Mouse (Mus musculus) spleen, postnatal 4 days (tissue): ENCODE data around the gene Gm11111.
"Not testable (repeated sequence)": the region's sequence is repeated elsewhere in the genome, so short reads cannot be mapped to it uniquely, and the experiment has no call there.

ENCODE experiments used
- DNase-seq, 2 experiments: peaks; one replicate each; pipeline ENCODE4 v3.0.0; 2022; ENCODE audit warnings: low spot score in 2 of 2

Gm11111 gene

DNA sequence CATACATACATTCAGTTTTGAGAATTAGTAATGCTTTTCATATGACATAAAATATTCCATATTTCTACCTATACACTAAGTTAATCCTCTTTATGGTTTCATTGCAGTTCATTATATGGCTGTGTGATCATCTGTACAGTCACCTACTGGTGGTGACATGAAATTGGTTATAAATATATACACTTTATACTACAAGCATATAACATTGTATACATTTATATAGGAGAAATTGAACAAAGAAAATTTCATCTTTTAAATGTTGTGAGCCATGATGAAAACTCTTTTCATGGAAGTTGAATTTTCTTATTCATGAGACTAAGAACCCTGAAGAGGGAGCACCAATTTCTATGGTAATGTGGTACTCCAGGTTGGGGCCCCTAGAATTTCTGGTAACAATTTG is at the start of gene Gm11111:
Gene Gm11111 (plus strand): TSS at position 301 of the 400 bp plus-strand sequence.
- no peak for DNase-seq

DNA sequence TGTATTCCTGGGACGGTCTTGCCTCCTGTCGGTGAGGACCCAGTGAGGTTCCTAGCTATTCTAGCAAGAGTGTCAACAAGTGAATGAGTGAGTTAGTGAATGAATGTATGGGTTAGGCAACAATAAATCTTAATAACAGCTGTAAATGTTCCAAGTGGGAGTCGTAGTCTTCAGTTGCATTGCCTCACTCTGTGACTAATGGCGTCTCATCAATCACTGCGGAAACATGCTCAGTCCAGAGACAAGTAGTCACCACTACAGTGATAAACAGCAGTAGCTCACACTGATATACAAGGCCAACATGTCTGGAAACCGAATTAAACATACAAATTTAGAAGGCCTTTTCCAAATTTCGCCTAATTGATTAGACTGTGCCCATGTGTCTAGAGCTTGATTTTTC is 36.3 kb upstream of the Gm11111 start:
- DNase-seq, result no peak

DNA sequence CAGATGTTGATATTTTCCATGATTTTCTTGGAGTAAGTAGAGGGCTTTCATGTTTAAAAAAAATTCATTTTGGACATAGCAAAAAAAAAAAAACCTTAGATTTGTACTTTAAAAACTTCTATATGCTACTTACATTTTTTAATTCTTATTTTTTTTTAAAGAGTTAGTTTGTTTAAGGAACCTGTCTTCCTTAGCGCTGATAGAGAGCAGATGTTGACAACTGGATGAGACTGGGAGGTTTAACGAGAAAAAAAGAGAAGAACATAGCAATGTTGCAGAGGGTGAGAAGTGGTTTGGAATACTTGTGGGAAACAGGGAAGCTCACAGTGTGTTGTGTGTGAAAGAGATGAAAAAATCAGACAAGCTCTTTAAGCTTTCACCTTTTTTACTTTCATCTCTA is 32.4 kb upstream of the Gm11111 start:
- DNase-seq, result no peak

DNA sequence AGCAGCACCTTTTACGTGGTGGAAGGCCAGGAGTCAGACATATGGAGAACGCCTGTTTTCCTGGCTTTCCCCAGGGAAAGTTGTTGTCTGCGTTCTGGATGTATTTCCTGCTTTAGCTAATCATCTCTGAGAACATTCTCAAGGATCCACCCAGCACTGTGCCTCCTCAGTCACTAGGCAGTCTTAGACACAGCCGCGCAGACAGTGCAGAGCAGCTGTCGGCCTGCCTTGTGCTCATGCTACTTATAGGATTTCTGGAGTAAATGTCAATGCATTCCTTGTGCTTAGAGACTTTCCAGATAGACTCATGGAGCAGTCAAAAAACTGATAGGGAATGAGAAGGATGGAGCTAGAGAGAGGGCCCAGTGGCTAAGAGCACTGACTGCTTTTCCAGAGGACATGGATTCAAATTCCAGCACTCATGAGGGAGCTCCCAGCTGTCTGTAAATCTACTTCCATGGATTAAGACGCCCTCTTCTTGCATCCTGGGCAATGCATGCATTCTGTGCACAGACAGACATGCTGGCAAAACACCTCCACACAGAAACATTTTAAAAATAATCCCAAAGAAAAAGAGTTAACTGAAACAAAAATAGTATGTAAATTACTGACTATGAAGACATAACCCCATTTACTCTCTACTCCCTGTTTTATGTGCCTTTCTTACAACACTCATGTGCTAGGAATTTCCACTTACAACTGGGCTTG is 30.1 kb upstream of the Gm11111 start:
- no peak for DNase-seq

DNA sequence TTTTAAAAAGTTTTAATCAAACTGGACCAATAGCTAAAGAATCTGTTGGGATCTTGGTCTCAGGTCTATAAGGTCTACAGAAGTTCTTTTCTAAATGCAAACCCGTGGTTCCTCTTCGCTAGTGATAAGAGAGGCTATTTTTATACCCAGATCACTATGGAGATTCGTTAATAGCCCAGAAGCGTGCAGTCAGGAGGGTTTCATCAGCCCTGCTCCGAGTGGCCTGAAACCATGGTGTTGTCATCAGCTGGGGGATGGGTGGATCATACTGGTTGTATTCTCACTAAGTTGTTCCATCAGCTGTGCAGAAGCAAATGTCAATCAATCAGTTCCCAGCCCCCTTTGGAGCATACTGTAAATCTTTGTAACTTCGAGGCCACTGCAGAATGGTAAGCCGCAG is 29.4 kb upstream of the Gm11111 start:
- no peak for DNase-seq

DNA sequence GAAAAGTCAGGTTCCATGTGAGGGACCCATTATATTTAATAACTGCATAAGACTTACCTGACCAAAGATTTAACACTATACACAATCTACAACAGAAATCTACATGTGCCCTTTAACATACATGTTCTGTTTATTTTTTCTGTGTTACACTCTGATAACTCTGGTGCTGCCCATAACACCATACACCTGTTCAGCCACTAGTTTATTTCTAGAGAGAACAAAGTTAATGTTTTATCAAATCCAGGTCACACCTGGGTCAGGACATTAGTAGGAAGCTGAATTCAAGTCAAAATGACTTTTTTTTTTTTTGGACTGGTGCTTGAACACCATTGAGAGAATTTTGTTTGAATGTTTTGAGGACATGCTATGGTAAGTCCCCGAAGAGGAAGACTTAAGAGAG is 28.7 kb upstream of the Gm11111 start:
- no peak for DNase-seq

DNA sequence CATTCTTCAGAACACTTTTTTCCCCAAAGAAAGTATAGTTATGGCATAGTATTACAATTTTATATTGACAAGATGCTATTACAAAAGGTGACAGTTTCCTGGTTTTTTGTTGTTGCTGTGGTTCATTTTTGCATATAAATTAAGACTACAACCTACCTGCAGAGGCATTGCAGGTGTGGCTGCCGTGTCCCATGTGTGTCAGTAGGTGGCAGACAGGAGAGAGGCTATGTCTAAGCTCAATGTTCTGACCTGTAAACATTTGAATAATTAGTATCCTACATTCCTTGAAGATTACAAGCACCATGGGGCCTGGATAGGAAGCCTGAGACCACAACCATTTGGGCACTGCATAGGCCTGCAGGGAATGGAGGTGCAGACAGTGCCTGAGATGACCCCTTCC is 11.2 kb upstream of the Gm11111 start:
- DNase-seq, result no peak

DNA sequence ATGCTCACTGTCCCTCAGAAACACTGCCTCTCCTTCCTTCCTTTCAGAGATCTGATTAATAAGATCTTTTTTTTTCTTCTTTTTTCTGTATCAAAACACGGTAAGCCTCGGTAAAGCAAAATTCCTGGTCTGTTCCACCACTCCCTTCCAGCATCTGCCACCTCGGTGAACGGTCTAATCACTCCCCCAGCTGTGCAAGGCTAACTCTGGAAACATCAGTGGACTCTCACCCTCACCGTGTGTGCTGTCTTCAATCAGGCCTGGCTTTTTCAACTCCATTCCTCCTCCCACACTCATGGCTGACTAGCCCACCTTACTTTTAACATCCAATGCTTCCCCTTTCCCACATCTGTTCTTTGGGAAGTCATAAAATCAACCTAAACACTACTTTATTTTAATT is 2.2 kb upstream of the Gm11111 start:
- DNase-seq, result no peak

DNA sequence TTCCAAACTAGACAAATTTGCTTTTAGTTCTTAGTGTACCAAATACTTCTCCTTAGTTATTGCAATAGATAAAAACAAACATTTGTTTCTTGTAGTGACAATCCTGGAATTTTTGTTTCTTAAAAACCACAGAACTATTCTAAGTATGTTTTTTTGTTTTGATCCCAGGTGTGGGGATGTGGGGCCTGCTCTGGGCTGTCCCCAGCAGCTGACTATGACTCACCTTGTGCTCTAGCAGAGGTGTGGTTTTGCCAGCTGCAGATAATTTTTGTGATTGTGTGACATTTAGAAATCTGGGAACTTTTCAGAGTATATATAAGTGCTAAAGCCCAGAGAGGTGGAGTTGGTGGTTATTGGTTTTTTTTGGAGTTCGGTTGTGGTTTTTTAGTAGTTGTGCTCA is 1.6 kb upstream of the Gm11111 start:
- DNase-seq, result no peak

DNA sequence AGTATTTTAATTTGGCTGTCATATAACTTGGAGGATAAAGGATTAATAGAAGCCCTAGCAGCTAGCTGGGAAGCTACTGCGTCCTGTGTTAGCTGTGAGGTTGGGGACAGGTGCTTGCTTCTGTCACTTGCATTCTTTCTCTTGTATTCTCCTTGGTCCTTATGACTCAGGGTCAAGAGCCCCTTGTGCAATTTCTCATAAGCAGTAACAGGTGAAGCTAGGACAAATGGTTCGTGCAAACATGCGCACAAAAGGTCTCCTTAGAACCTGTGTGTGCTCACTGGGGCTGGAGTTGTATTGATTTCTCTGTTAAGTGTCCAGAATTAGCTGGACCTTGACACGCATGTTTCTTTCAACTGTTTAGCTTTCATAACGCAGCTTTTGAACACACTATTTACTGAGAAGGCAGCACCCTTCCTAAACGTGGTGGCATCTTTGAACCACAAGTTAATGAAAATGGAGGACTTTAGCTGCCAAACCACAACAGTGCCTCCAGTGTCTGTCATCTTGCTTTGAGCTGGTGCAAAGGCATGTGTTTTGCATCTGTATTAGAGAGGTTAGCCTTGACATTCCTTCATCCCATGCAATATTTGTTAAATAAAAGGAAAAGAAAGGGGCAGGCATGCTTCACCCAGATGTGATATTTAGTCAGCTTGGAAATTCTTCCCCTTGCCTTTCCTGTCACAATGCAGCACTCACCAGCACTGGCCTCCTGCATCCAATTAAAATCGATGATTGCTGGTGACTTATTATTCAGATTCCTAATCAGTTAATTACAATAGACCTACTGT is 511 bp downstream of the Gm11111 start:
- DNase-seq, result no peak

DNA sequence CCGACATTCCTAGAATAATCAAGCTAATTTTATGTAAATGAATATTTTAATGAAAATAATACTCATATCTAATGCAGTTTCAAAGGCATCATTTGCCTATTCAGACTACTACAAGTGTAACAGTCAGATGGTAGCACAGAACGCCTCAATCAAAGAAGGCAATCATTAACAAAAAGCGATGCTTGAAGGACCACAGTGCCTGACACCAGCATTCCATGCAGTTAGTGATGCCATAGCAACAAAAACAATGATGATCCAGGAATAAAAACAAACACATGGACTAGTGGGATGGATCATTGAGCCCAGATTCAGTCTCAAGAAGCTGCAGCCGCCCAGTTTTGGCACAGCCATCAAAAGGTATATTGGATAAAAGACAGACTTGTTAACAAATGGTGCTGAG is 8.8 kb downstream of the Gm11111 start:
- DNase-seq, result no peak

DNA sequence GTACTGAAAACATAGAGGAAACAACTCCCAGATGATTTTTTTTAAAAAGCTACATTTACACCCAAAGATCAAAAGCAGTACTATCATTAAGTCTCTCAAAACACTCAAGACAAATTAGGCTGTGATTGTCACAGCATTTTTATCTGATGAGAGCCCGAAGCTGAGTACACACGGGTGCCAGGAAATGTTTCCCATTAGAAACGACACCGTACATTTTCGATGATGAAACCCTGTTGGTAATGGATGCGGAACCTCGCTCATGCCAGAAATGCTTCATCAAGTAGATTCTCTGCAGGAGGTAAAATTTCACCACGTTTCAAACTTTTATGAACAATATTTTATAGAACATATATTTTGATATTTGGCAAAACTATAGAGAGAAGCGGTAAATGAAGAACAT is 10.3 kb downstream of the Gm11111 start:
- DNase-seq, result no peak

DNA sequence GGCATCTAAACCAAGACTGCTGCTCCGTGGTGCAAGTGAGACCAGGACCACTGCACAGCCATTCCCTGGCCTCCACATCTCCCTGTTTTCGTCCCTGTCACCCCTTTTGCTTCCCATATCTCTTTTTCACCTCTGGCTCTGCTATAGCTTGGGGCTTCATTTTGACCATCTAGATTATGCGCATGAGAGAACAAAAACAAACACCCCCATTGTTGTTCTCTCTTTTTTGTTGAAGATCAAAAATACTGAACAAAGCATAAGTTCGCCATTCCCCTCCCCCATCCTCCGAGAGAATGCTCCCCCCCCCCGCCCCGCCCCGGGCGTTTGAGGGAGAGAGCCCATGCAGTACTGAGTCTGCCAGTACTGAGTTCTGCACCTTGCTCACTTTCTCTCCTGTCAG is 11.3 kb downstream of the Gm11111 start:
- DNase-seq, result no peak

DNA sequence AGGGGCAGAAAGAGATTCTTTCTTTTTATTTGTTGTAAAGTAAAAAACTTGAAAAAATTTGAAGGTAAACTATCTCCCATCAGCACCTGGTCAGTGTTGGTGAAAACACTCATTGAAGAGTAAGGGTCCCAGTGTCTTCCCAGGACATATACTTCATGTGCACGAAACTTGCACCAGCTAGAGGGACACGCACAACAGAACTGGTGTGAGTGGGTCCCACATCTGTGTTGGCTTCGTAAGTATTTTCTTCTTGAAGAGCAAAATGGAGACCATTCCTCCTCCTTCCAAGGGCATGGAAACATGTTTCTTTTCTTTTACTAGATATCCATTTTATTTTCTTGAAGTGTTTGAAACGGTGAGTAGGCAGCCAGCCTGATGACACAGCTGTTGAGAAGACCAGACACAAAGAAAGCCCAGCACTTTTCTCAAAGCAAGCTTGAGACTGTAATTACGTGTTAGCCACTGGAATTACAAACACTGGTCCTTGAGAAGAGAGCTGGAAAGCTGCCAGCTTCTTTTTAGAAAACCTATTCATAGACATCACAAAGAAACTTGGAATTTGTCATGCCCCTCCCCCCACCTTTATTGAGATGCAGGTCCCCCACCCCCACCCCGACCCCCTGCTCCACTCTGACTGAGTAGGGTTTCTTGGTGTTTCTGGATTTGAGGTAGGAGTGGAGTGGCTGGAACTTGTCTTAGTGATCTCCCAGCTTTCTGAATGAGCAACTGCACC is 14.1 kb downstream of the Gm11111 start:
- DNase-seq, result no peak

DNA sequence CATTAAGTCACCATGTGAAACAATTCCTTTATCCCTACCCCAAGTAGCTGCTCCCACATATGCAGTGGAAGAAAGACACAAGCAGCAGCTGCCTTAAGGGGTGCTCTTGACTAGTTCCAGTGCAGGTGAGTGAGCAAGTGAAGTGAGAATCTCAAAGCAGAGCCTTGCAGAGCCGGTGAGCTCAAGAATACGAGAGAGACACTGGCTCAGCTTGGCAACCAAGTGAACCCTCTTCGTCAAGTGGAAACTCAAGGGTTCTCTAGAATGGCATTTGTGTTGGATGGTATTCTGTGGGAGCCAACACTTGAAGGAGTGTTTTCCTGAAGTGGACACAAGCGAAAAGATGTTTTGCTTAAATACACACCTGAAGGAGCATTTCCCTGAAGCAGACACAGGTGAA is 16.0 kb downstream of the Gm11111 start:
- DNase-seq, result no peak

DNA sequence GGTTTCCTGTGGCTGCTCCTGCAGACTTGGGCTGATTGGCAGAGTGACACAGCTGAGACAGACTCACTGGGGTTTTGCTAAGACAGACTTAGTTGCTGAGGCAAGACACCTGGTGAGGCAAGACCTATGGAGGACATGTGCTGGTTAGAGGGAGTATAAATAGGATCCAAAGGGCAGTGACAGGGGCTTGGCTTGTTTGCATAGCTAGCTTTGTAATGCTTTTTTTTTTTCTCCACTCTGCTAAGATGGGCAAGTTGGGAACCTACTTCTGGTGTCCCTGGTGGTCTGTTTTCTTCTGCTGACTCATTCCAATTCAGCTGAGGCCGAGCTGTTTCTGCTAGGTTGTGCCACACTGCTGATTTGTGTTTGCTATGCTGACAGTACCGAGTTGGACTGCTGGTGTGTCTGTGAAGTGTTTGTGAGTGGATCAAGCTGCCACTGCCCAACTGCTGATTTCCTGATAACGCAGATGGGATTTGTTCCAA is 16.6 kb downstream of the Gm11111 start:
- no peak for DNase-seq

DNA sequence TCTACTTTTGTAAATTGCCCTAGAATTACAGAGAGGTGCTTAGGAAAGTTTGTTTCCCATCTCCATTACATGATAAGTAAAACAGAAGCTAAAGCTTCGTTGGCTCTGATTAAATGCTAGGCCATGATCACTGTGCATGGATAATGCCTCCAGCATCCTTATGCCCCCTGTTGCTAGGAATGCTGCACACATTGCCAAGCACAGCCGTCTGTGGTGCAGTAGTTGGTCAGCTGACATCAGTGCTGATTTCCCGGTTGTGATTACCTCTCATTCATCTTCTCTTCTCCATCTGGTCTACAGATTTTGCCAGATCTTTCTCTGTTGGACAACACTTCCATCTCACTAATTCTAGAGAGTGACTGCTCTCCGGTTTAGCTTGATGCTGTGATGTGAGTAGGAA is 19.9 kb downstream of the Gm11111 start:
- no peak for DNase-seq

DNA sequence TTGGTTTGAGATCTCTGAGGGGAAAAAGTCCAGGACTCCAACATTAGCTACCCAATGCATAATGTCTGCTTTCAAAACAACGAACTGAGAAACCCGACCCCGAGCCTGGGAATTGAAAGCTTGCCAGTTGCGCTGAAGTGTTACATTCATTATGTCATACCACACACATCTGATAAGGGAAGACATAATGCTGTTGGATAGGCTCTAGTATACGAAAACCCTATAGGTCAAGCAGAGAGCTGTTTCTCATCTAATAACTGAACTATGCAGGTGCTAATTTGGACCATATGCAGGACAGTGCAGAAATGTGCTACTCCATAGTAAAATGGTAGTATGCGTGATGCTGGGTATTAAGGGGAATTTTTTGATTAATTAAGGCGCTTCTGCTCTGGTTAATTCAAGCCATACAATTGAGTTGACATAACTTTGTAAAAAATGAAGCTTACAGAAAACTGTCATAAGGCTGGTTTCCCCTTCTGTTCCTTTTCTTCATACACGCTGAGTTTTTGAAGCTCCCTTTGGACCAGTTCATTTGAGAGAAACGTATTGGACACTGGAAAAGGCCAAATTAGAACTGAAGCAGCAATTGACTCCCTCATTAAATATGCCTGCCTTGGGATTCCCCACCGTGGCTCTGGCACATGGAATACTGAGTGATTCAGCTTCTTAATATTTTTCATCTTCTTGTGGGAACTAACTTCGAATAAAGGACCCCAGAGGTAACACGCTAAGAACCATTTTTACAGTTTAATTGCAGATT is 22.4 kb downstream of the Gm11111 start:
- no peak for DNase-seq

DNA sequence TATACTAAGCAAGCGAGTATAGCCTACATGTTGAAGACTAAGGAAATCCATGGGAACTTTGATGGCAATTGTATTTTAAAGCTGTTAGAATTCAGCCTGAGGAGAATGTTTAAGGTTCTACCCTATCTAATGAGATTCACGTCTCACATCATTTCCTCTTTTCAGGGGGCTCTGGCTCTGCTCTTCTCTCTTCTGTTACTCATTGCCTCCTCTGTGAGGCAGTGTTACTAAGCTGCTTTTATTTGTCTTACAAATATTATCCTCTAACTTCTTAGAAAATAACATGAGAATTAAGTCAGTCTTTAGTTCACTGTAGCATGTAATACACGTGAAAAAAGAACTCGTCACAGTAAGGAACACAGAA is 23.0 kb downstream of the Gm11111 start:
- no peak for DNase-seq

DNA sequence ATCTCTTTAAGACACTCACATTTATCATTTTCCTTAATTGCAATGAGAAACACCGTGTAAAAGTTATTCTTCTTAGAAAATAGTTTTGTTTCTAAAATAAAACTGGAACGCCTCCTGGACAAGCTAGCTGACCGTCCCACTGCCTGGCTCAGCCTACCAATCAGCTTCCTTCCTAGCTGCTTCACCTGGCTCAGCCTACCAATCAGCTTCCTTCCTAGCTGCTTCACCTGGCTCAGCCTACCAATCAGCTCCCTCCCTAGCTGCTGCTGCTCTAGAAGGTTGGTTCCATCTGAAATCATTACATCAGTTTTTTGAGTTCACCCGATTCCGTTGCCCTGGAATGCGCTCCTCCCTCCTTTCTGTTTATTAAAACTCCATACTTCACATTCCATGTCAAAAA is 24.0 kb downstream of the Gm11111 start:
- not testable (repeated sequence) for DNase-seq

DNA sequence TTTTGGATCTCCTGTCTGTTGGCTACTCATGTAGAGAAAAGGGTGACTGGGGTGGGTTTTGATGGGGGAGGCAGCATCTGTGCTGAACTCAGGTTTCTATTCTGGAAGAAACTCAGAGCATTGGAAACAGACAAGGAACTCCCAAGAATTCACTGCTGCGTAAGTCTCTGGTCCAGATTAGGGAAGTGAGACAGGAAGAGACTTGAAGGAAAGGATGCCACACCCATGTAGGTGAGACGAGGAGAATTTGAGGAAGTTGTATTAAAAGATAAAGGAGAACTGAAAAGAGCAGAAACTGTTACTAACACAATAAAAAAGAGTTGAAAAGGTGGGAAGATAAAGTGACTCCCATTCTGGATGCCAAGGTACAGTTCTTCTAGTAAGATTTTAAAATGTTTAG is 25.9 kb downstream of the Gm11111 start:
- DNase-seq, result no peak

DNA sequence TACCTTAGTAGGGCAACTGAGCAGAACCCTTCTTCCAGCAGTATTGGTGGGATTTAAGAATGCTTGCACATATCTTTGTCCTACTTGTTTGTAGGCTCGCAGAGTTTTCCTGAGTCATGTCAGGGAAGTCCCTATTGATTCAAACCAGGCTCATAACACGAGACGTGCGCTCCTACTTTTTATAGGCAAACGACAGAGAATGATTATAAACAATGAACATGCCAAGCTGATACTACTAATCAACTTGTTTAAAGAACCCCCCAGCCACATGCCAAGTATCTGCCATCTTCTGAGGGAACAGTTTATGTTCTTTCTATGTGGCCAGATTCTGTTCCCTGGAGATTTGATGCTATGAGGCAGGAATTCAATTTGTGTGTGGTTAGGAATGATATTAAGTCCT is 28.3 kb downstream of the Gm11111 start:
- DNase-seq, result no peak
